Mouse (Mus musculus): Measurements from ENCODE around the gene Grin2d. TPM values are rescaled to one million over a fixed set of nuclear protein-coding genes. Genes with fewer than 3 reads are reported as not detected.

The Grin2d gene
- total and polyA plus RNA-seq, 3 experiments, result 0.04 to 0.07 TPM; not detected in 1

DNA sequence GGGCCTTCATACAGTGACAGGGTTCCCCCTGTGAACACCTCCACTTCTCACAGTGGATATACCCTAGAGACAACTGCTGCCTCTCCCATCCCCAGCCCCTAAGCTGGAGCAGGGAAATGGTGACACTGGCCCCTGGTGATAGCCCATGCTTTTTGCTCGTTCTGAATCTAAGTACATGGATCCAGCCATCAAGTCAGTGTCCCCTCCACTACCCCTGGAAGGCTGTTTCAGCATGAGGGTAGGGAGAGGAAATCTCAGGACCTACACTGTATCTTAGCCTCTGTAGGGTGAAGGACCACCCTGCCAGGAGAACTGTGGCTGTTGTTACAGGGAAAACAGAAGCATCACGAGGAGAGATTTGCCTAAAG is 62.2 kb downstream of the Grin2d start:
- Histone ChIP-seq H3K4me1 (ENCODE audit: control insufficient read depth in 1 of 2, insufficient read depth in 2 of 2) (peaks cover 3 to 28% of the 10 kb centered on the region in 2 experiments; a peak in 3 of 4 replicates), H3K4me2 (ENCODE audit: insufficient read depth, low read depth, poor library complexity, severe bottlenecking) (no peak overlapping the region), H3K36me3 (replicated peaks in 1 of 2; ENCODE audit: control insufficient read depth in 1 of 2, insufficient read depth in 1 of 2, low read length in 1 of 2) (peaks cover 19 to 49% of the 10 kb centered on the region in 2 experiments), H3K4me3 (replicated peaks in 1 of 3; ENCODE audit: low read depth in 2 of 3, low read length in 2 of 3, poor library complexity in 1 of 3) (no peak overlapping the region), H3K9me3 (replicated peaks; ENCODE audit: low read length) (no peaks in the 10 kb centered on the region), H3K9ac (ENCODE audit: insufficient read depth, low read depth) (no peak overlapping the region), H3K27ac (ENCODE audit: insufficient read depth, low read depth) (no peak overlapping the region), H3K27me3 (replicated peaks) (no peaks in the 10 kb centered on the region), H3K79me2 (replicated peaks; ENCODE audit: control insufficient read depth, extremely low read depth, insufficient read depth, poor library complexity, severe bottlenecking) (peaks cover 13% of the 10 kb centered on the region)
- dilution Hi-C loops (cut with MboI; ENCODE audit: extremely low pct_ligation_motif_present, extremely low pct_unique_long_range_greater_than_20kb, low sequenced_read_pairs) (no loop called here), in situ Hi-C loops (cut with MboI; ENCODE audit: low pct_ligation_motif_present, low pct_unique_long_range_greater_than_20kb, low sequenced_read_pairs) (no loop called here)
- no peak for TF ChIP-seq USF1 (IDR thresholded peaks at IDR 0.05; ENCODE audit: low read depth, low read length)
- no peak for TF ChIP-seq GABPA (IDR thresholded peaks at IDR 0.05; ENCODE audit: insufficient replicate concordance, low read depth, low read length)
- TF ChIP-seq CTCF (conservative IDR thresholded peaks at IDR 0.05 in 1 of 2, IDR thresholded peaks at IDR 0.05 in 1 of 2; ENCODE audit: low read depth in 2 of 2, low read length in 2 of 2), result no peak
- TF ChIP-seq MAFK (IDR thresholded peaks at IDR 0.05; ENCODE audit: insufficient replicate concordance, low read length), result no peak
- TF ChIP-seq RCOR1 (conservative IDR thresholded peaks at IDR 0.05; ENCODE audit: low read depth, low read length), result no peak
- no peak for TF ChIP-seq MAZ (IDR thresholded peaks at IDR 0.05; ENCODE audit: low read depth, low read length)
- TF ChIP-seq ZC3H11A (IDR thresholded peaks at IDR 0.05; ENCODE audit: low read depth, low read length), result no peak
- TF ChIP-seq POLR2A (IDR thresholded peaks at IDR 0.05; ENCODE audit: low read depth, low read length), result no peak
- no peak for TF ChIP-seq JUND (conservative IDR thresholded peaks at IDR 0.05; ENCODE audit: low read depth, low read length)
- TF ChIP-seq ZNF384 (IDR thresholded peaks at IDR 0.05; ENCODE audit: low read depth, low read length), result no peak
- no peak for TF ChIP-seq CHD1 (IDR thresholded peaks at IDR 0.05; ENCODE audit: low read depth, low read length)
- TF ChIP-seq UBTF (IDR thresholded peaks at IDR 0.05; ENCODE audit: low read depth, low read length), result no peak
- TF ChIP-seq NELFE (IDR thresholded peaks at IDR 0.05; ENCODE audit: low read depth, low read length), result no peak
- TF ChIP-seq CHD2 (IDR thresholded peaks at IDR 0.05; ENCODE audit: low read length), result no peak
- TF ChIP-seq MEF2A (IDR thresholded peaks at IDR 0.05; ENCODE audit: borderline replicate concordance, low read depth, low read length), result no peak
- DNase-seq (ENCODE audit: extremely low read depth), result no peak

GRCm38 (mm10) chr7:45815323-45815983 is 62.7 kb downstream of the Grin2d start:
- no peak for DNase-seq (ENCODE audit: extremely low read depth)
- TF ChIP-seq MYC (IDR thresholded peaks at IDR 0.05; ENCODE audit: low read depth, low read length) (no peak), ETS1 (conservative IDR thresholded peaks at IDR 0.05; ENCODE audit: low read depth, low read length) (no peak), ZNF384 (IDR thresholded peaks at IDR 0.05; ENCODE audit: low read depth, low read length) (no peak), NELFE (IDR thresholded peaks at IDR 0.05; ENCODE audit: low read depth, low read length) (no peak), JUND (conservative IDR thresholded peaks at IDR 0.05; ENCODE audit: low read depth, low read length) (no peak), E2F4 (IDR thresholded peaks at IDR 0.05; ENCODE audit: insufficient replicate concordance, low read depth, low read length) (no peak), RCOR1 (conservative IDR thresholded peaks at IDR 0.05; ENCODE audit: low read depth, low read length) (no peak), MAFK (IDR thresholded peaks at IDR 0.05; ENCODE audit: insufficient replicate concordance, low read length) (no peak), SMC3 (IDR thresholded peaks at IDR 0.05; ENCODE audit: low read depth, low read length) (no peak), GABPA (IDR thresholded peaks at IDR 0.05; ENCODE audit: insufficient replicate concordance, low read depth, low read length) (no peak), USF1 (IDR thresholded peaks at IDR 0.05; ENCODE audit: low read depth, low read length) (no peak), POLR2A (IDR thresholded peaks at IDR 0.05; ENCODE audit: low read depth, low read length) (no peak), RAD21 (IDR thresholded peaks at IDR 0.05; ENCODE audit: low read depth, low read length) (no peak), ELF1 (IDR thresholded peaks at IDR 0.05; ENCODE audit: low read depth, low read length) (no peak)
- Histone ChIP-seq H3K4me1 (ENCODE audit: control insufficient read depth in 1 of 2, insufficient read depth in 2 of 2) (peaks cover 3 to 28% of the 10 kb centered on the region in 2 experiments; a peak in 3 of 4 replicates), H3K27me3 (replicated peaks) (no peaks in the 10 kb centered on the region), H3K4me2 (ENCODE audit: insufficient read depth, low read depth, poor library complexity, severe bottlenecking) (no peak overlapping the region), H3K9ac (ENCODE audit: insufficient read depth, low read depth) (no peak overlapping the region), H3K79me2 (replicated peaks; ENCODE audit: control insufficient read depth, extremely low read depth, insufficient read depth, poor library complexity, severe bottlenecking) (peaks cover 13% of the 10 kb centered on the region), H3K27ac (ENCODE audit: insufficient read depth, low read depth) (no peak overlapping the region), H3K4me3 (replicated peaks in 1 of 3; ENCODE audit: low read depth in 2 of 3, low read length in 2 of 3, poor library complexity in 1 of 3) (no peak overlapping the region), H3K9me3 (replicated peaks; ENCODE audit: low read length) (no peaks in the 10 kb centered on the region), H3K36me3 (replicated peaks in 1 of 2; ENCODE audit: control insufficient read depth in 1 of 2, insufficient read depth in 1 of 2, low read length in 1 of 2) (peaks cover 25 to 51% of the 10 kb centered on the region in 2 experiments)
- dilution Hi-C loops (cut with MboI; ENCODE audit: extremely low pct_ligation_motif_present, extremely low pct_unique_long_range_greater_than_20kb, low sequenced_read_pairs), result no loop called here
- in situ Hi-C loops (cut with MboI; ENCODE audit: low pct_ligation_motif_present, low pct_unique_long_range_greater_than_20kb, low sequenced_read_pairs), result no loop called here

Data from CH12.LX (cell line).